Mouse (Mus musculus) right cerebral cortex, adult 2 months (tissue): ENCODE measurements around the gene Sspn.

ENCODE experiments used
- DNase-seq, 2 experiments: peaks; one replicate each; pipeline ENCODE4 v3.0.0; 2021 to 2022; ENCODE audit warnings: low spot score in 2 of 2

Sspn gene

GRCm38 (mm10) chr6:145931341-145931740 lies at the start of gene Sspn:
Gene Sspn (plus strand): TSS chr6:145931641.
- DNase-seq = no peak

DNA sequence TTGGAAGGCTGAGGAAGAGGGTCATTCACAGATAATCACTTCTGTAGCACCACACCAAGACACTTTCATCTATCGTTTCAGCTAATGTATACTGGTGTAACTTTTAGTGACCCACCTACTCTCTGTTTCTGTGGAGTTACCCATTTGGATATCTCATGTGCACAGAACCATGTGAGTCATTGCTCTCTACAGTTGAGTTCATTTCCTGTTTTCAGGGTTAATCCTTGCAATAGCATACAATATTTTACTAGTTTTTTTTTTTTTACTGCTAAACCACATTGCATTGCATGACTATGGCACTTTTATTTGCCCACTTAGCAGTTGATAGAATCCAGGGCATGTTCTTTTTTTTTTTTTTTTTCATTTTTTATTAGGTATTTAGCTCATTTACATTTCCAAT lies 48.4 kb upstream of the Sspn start:
- no peak for DNase-seq

DNA sequence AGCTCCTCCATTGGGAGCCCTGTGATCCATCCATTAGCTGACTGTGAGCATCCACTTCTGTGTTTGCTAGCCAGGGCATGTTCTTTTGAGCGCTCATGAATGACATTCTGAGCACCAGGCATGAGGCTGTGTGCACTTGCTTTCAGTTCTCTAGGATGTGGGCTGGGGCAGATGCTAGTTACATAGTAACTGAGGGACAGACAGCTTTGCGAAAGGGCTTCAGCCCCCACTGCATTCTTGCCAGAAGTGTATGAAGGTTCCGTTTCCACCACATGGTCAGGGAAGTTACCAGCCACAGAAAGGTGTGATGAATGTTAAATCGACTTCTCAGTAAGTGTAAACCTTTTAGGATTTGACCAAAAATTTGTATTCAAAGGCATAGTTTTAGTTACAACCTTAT lies 47.8 kb upstream of the Sspn start:
- no peak for DNase-seq

GRCm38 (mm10) chr6:145885069-145885468 lies 46.4 kb upstream of the Sspn start:
- no peak for DNase-seq

DNA sequence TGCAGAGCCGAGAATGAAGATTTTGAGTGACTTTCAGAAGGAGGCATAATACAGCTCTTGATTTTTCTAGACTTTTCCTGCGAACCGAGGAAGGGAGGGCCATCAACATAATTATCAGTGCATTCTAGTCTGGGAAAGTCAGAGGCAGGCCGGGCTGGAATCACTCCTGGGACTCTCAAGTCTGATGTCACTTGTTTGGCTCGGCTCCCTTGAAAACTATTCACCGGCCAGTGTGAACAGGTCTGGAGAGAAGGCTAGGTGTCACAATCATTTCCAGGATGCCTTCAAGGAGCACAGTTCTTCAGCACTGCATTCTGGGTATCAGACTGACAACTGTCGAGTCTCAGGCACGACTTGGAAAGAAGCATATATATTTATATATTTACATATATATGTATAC lies 45.2 kb upstream of the Sspn start:
- DNase-seq = no peak

DNA sequence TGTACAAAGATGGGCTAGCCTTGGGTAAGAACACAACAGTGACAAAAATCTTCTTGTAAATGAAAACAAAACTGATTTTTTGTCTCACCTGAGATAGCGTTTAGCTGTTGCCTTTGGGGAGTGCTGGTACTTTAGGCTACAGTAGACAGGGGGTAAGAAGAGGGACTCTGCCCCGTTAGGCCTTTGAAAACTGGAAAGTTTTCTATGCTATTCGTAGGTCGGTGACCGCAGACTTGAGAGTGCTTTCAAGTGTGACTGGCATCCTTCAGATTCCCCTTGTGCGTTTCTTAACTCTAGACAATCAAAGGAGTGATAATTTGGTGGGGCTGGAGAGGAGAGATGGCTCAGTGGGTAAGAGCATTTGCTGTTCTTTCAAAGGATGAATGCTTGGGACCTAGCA lies 43.7 kb upstream of the Sspn start:
- DNase-seq = no peak

DNA sequence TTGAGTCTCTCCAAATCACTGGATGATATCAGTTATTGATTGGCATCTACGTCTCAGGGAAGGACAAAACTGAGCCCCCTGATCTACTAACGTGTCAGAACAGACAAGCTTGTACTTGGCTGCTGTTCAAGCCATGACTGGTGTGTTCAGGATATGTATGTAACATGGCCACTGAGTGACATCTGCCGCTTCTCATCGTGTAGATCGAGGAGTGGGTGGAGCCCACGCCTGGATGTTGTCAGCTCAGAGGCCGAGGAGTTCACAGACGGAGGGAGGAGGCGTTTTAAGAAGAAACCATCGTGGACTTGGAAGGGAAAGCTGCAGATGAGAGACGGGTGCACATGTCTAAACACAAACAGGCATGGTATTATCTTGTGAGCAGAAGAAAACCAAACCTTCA lies 39.5 kb upstream of the Sspn start:
- DNase-seq = no peak

GRCm38 (mm10) chr6:145892381-145893265 lies 38.8 kb upstream of the Sspn start:
- DNase-seq = no peak

DNA sequence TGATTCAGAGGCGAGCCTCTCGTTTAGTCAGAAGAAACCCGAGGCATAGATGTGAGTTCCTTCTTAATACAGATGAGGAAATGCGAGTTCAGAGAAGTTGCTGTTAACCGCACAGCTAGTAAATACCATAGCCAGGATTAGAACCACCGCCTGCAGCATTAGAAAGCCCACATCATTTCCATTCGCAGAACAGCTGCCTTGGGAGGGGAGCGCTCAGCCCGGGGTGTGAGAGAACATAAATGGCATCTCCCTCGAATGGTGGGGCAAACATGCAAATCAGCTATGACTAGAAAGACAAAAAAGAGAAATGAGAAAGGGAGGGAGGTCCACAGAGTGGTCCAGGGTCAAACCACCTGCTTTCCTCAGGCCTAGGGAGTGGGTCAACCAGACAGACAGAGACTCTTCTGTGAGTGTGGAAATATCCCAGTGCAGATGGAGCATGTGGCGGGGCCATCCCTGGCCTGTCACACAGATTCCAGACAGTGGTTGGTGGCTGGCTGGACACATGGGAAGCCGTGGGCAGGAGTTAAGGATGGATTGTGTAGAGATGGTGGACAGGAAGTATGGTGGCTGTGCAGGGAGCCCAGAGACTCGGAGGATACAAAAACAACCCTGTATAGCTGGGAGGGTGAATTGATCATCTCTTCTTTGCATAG lies 37.9 kb upstream of the Sspn start:
- no peak for DNase-seq

GRCm38 (mm10) chr6:145894669-145895342 lies 36.6 kb upstream of the Sspn start:
- DNase-seq = peak in 1 of 2 experiments; percentile 4

DNA sequence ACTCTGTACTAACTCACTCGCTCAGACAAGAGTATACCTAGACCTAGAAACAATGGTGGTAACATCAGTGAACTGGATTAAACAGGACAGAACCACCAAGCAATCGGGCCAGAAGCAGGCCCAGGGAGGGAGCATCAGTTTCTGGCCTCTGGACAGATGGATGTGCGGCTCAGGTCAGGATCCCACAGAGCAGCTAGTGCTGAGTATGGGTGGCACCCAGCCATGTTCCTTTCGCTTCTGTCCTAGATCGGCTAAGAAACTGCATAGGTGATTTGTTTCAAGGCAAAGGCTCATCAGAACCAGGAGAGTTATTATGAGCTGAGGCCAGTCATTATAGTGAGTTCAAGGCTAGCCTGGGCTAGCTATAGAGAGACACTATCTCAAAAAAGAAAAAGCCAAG lies 27.3 kb upstream of the Sspn start:
- no peak for DNase-seq

DNA sequence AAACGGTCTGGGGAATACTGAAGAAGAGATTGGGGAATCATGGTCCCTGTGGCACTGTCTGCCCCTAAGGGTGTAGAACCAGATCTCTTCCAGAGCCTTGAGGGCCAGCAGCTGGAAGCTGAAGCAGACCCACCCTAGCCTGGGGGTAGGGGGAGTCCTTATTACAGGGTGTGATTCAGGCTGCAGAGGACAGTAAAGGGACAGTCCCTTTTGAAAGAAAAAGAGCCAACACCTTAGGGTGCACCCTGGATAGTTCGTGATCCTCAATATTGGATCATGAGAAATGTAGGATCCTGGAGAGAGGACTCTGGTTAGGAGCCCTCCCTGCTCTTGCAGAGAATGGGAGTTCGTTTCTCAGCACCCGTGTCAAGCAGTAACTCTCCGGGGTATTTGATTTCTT lies 26.8 kb upstream of the Sspn start:
- DNase-seq = no peak

GRCm38 (mm10) chr6:145906096-145906890 lies 25.1 kb upstream of the Sspn start:
- DNase-seq = no peak

GRCm38 (mm10) chr6:145909943-145910342 lies 21.5 kb upstream of the Sspn start:
- DNase-seq = no peak

DNA sequence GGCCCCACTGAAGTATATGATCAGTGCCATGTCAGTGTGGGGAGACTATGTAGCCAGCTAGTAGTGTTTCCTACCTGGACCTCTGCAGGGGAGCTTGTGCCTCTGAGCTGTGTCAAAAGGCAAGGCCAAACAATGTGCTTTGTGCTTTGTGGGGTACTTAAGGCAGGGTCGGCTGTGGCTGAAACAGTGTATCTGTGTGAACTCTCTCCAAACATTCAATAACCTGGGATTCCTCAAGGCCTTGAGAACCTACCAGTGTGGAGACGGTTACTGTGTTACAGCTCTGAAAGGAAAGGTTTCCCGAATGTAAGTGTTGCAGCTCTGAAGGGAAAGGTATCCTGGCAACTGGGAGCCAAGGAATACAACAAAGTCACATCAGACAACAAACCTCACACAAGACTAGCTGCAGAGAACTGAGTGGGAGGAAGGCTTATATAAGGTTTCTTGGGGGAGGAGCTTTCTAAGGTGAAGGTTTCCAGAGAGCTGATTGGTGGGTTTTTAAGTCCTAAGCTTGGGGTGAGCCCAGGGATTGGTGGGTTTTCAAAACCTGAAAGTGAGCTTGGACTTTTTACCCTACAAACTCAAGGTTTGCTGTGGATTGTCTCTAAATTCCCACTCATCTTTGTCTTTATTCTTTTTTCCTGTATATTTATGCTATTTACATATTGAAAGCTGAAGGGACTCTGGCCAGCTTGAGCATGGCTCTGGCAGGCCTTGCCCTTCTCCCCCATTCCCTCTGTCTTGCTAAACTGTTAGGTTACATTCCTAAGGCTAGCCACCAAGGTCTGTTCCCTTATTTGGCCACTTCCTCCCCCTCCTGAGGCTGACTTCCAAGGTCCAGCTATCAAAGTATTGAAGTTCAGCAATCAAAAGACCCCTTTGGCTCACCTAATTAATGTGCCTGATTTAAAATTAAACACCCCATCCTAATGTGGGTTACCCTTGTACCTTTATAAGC lies 20.7 kb upstream of the Sspn start:
- DNase-seq = no peak

- no peak for DNase-seq
These were observed 19.2 kb upstream of the Sspn start for GRCm38 (mm10) chr6:145912232-145912631.

- DNase-seq = no peak
These were observed 16.0 kb upstream of the Sspn start for GRCm38 (mm10) chr6:145915435-145915834.

DNA sequence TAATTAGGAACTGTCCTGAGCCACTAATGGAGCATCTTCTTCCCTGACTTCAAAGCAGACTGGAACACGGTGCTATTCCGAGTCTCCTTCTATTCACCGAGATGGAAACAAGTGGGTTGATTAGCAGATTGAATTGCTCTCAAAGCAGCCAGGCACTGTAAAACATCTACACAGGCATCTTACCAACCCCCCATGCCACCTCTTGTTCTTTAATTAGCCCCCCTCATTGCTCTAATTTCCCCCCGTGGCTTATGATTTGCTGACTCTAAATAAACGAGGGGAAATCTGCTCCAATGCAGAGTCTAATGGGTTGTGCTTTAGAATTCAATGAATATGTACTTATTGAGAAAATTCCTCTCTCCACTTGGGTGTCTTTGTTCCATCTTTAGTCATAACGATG lies 15.0 kb upstream of the Sspn start:
- no peak for DNase-seq

GRCm38 (mm10) chr6:145918236-145918635 lies 13.2 kb upstream of the Sspn start:
- no peak for DNase-seq

- DNase-seq = no peak
These were observed 7.8 kb upstream of the Sspn start for GRCm38 (mm10) chr6:145923594-145923993.
